Mouse (Mus musculus): ENCODE measurements around the gene Stim2.

DNA sequence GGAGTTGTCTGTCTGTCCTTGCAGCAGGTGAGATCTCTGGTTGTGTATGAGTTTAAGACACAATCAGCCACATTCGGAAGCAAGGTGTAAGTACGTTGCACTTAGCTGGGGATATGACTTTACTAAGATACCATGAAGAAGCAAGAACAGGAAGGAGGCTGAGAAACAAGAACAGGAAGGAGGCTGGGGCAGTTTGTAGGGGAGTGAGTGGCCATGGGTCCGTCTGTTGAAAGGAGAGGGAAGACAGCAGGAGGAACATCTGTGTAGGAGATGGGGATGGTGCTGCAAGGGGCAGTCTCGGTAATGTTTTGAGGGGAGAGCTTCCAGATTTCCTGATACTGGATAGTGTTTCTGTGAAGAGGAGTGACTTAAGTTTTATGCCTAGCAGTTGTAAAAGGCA is 40.3 kb downstream of the Stim2 start:
- TF ChIP-seq FLI1 (IDR thresholded peaks at IDR 0.05; ENCODE audit: low read length) (no peak), GATA1 (IDR thresholded peaks at IDR 0.05; ENCODE audit: borderline replicate concordance, low read length) (no peak)

All from megakaryocyte, embryonic 14.5 days (primary cell).